Mouse (Mus musculus) spleen, adult 2 months (tissue): ENCODE measurements at regions not wholly inside any gene's neighbourhood (a gene's known extent, or its start where the extent isn't known, plus 50 kb on each side); places are given as distances from the start of the nearest gene placed in this dataset.
A peak's percentile ranks its signal among the peaks of the same experiment; 100 is the strongest.
"Not testable (repeated sequence)": the region's sequence is repeated elsewhere in the genome, so short reads cannot be mapped to it uniquely, and the experiment has no call there.

ENCODE experiments used
- DNase-seq, 2 experiments: peaks; one replicate each; pipeline versions ENCODE4 v3.0.0 to v3.0.0-alpha.2; 2012 to 2021; ENCODE audit warnings: low spot score in 2 of 2, low read depth in 1 of 2
- H3K27ac ChIP-seq: fragments of 200-500 bp; 2 replicates; pipeline ENCODE4 v1.5.1; 2012; ENCODE audit warnings: low read length, inconsistent platforms; ENCODE audit not compliant: insufficient read depth
- H3K27me3 ChIP-seq: fragments of 200-500 bp; 2 replicates; pipeline ENCODE4 v1.6.1; 2012; ENCODE audit warnings: mild to moderate bottlenecking, moderate library complexity, low read length, inconsistent platforms; ENCODE audit not compliant: control insufficient read depth, insufficient read depth
- H3K36me3 ChIP-seq: fragments of 200-500 bp; 2 replicates; pipeline ENCODE4 v1.6.1; 2012; ENCODE audit warnings: mild to moderate bottlenecking, low read length, inconsistent platforms; ENCODE audit not compliant: control insufficient read depth, insufficient read depth
- H3K4me1 ChIP-seq: fragments of 200-500 bp; 2 replicates; pipeline ENCODE4 v1.6.1; 2011; ENCODE audit warnings: inconsistent platforms; ENCODE audit not compliant: control insufficient read depth, insufficient read depth, insufficient read length
- H3K4me3 ChIP-seq: fragments of 200-500 bp; 2 replicates; pipeline ENCODE4 v1.5.1; 2011; ENCODE audit warnings: mild to moderate bottlenecking, inconsistent platforms; ENCODE audit not compliant: insufficient read depth, insufficient read length; ENCODE audit errors: extremely low read depth
- CTCF ChIP-seq: fragments of 200-500 bp; IDR thresholded peaks from 2 replicates; pipeline ENCODE4 v1.5.1; 2011; ENCODE audit warnings: mild to moderate bottlenecking, inconsistent platforms; ENCODE audit not compliant: insufficient read depth, insufficient read length, insufficient replicate concordance; ENCODE audit errors: extremely low read depth
- POLR2A ChIP-seq: fragments of 200-500 bp; IDR thresholded peaks from 2 replicates; pipeline ENCODE4 v1.6.1; 2011; ENCODE audit warnings: low read depth, low read length, inconsistent platforms
- WGBS: fragments of 180-500 bp; shearing (Covaris S2); methylation state at CpG from one replicate; pipeline ENCODE4 v1.1.7; 2018; 5-methylcytosine and 5-hydroxymethylcytosine counted together

DNA sequence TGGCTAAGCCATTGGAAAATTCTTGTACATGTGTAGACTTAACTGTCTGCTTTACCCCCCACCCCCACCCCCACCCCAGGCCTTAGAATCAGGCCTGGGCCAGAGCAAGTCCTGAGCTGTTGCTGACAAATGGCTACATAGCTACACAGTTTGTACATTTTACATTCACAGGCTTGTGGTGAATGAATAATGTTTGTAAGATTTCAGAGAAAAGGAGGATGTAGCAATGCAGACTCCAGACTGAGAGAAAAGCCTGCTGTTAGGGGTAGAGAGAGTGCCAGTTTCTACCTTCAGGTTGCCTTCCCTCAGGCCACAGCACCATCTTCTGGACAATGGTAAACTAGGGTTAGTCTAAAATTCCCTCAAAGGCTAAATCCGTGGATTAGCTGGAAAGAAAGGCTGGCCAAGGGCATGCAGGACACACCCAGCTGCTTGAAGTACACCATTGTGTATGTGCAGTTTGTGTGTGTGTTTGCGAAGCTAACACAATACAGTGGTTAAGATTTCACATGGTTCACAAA lies 94.5 kb upstream of the Zfp706 start:
- WGBS: 72% methylated on average over 2 of the region's 2 CpGs
- Histone ChIP-seq H3K36me3 (no peaks in the 10 kb centered on the region), H3K4me3 (no peak overlapping the region), H3K4me1 (no peaks in the 10 kb centered on the region), H3K27me3 (no peaks in the 10 kb centered on the region), H3K27ac (no peak overlapping the region)
- TF ChIP-seq POLR2A: no peak
- no peak for DNase-seq

DNA sequence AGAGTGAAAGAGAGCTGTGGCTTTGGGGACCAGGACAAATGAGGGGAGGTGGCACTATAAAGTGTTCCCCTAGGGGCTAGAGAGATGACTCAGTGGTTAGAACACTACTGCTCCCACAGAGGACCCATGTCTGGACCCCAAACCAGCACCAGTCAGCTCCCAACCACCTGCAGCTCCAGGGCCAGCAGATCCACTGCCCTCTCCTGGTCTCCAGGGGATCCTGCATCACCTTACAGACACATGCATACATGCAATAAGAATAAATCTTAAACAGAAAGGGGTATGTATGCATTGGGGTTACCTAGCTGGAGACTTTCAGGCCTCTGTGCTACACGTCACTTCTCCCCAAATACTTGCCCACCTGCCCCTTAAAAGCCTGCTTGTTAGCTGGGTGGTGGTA lies 93.8 kb upstream of the Zfp706 start:
- Histone ChIP-seq H3K27me3 (no peaks in the 10 kb centered on the region), H3K36me3 (no peaks in the 10 kb centered on the region), H3K4me1 (no peaks in the 10 kb centered on the region), H3K4me3 (no peak overlapping the region), H3K27ac (no peak overlapping the region)
- DNase-seq: no peak
- 87% methylated on average over 1 of the region's 1 CpGs for WGBS
- no peak for TF ChIP-seq CTCF
- no peak for TF ChIP-seq POLR2A

DNA sequence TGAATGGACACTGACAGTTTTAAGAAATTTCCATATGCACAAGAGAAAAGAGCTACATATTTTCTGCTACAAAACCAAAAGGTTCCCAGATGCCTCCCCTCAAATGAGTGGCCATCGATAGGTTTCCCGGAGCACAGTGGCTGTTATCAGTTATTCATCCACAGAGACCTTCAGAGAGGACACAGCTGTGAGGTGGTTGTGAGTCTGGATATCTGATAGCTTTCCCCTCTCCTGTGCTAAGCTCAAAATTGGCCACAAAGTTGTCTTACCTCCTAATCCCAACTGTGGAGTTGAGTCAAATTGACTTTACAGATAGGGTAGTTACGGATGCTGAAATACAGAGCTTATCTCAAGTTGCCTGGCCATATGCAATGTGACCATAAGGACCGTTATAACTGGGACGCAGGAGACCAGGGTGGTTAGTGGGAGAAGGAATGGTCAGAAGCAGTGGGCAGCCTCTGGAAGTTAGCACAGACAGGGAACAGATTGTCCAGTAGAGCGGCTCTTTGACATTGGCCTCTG lies 93.3 kb upstream of the Zfp706 start:
- Histone ChIP-seq H3K36me3 (no peaks in the 10 kb centered on the region), H3K4me1 (no peaks in the 10 kb centered on the region), H3K4me3 (no peak overlapping the region), H3K27me3 (no peaks in the 10 kb centered on the region), H3K27ac (no peak overlapping the region)
- DNase-seq: no peak
- no peak for TF ChIP-seq CTCF
- 86% methylated on average over 6 of the region's 6 CpGs for WGBS

DNA sequence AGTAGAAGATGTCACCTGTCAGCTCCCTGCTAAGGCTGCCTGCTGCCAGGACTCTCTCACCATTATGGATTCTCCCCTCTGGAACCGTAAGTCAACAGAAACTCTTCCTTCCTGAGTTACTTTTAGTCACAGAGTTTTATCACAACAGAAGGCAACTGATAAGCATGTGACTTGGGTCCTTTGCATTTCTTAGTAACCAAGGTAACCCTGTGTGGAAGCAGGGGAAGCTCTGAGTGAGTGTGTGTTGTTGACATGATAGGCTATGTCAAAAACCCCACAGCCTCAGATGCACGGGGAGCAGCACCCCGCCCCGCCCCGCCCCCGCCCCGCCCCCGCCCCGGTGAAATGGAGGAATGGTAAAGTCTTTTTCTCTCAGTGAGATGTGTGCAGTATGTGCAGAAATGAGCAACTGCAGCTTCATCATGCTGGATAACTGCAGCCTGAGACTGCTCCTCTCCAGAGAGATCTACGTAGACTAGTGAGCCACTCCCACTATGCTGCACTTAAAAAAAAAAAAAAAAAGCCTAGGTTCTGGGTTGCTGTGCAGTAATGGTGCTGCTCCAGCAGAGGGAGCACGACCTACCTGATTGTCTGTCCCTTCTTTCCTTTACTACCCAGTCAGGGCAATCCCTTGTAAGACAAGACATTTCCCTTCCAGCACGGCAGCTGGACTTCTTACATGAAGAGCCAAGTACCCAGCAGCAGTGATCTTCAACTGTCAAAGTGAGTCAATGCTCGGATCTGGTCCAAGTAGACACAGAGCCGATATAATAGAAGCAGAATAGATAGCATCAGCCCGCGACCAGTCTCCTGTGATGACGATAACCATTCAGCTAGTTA lies 92.6 kb upstream of the Zfp706 start:
- 47% methylated on average over 17 of the region's 17 CpGs for WGBS
- H3K27me3 ChIP-seq: no peaks in the 10 kb centered on the region
- no peak overlapping the region for H3K4me3 ChIP-seq
- no peaks in the 10 kb centered on the region for H3K36me3 ChIP-seq
- TF ChIP-seq CTCF (peak; percentile 36; the same call in 1 of the 2 replicates), POLR2A (no peak)
- DNase-seq: peak; percentile 35 to 42
- no peaks in the 10 kb centered on the region for H3K4me1 ChIP-seq
- no peak overlapping the region for H3K27ac ChIP-seq

DNA sequence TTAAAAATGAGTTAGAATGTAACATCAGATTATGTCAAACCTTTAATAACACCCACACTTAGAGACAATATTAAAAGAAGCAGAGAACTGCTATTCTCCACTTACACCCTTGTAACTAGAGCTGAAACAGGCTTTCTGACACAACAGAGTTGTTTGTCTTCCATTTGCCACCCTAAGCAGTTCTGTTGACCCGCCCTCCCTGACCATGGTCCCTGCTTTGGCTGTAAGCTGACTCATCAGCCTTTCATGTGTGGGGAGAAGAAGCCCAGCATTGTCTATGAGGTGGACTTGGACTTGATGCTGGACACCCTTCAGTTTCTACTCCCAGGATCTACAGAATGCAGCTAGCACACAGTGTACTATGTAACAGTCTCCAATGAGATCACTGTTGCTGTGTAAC lies 91.6 kb upstream of the Zfp706 start:
- TF ChIP-seq POLR2A (no peak), CTCF (no peak)
- Histone ChIP-seq H3K4me1 (no peaks in the 10 kb centered on the region), H3K4me3 (no peak overlapping the region), H3K36me3 (no peaks in the 10 kb centered on the region), H3K27me3 (no peaks in the 10 kb centered on the region), H3K27ac (no peak overlapping the region)
- 91% methylated on average over 1 of the region's 1 CpGs for WGBS
- DNase-seq: no peak

DNA sequence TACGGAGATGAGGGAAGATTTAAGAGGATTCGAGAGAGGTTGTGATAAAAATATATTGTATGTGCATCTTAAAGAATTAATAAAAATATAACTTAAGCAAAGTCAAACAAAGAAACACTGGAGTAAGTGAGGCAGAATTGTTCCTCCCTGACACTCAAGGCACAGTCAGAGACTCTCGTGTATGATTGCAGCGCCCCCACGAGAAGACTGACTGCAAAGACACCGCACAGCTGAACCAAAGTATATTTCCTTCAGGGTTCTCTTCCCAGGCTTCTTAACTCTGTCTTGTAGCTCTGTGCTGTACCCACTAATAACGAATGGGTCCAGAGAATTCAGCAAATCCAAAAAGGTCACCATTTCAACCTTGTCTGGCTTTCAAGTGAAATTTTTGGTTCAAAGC lies 89.9 kb upstream of the Zfp706 start:
- H3K36me3 ChIP-seq: no peaks in the 10 kb centered on the region

DNA sequence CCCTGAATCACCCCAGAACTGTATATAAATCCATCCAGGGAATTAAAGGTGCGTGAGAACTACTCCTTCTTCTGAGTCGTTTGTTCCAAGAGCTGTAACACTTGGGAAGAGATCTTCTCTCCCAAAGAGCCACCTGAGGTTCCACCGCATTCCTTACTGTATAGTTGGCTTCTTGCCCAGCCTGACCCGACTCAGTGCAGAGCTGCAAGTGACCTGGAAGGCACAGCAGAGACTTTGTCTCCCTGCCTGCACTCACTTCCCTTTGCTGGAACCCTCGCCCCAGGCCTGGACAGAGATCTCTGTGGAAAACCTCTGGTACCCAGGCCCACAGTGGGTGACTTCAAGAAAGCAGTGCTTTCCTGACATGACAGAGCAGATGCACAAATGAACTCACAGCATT lies 83.6 kb upstream of the Zfp706 start:
- not testable (repeated sequence) for H3K4me3 ChIP-seq, DNase-seq
- 82% methylated on average over 5 of the region's 5 CpGs for WGBS

More for the DNA sequence above, 89.9 kb upstream of the Zfp706 start:
- no peak for DNase-seq
- Histone ChIP-seq H3K27ac (no peak overlapping the region), H3K4me1 (no peaks in the 10 kb centered on the region), H3K4me3 (no peak overlapping the region), H3K27me3 (no peaks in the 10 kb centered on the region)
- TF ChIP-seq POLR2A: no peak
- 94% methylated on average over 7 of the region's 7 CpGs for WGBS

More for the DNA sequence above, 83.6 kb upstream of the Zfp706 start:
- not testable (repeated sequence) for H3K36me3 ChIP-seq, H3K4me1 ChIP-seq, H3K27me3 ChIP-seq, H3K27ac ChIP-seq
